Mouse (Mus musculus) hindbrain, postnatal 0 days (tissue): ENCODE measurements at regions not wholly inside any gene's neighbourhood (a gene's known extent, or its start where the extent isn't known, plus 50 kb on each side); places are given as distances from the start of the nearest gene placed in this dataset.

ENCODE experiments used
- ATAC-seq: fragments of 200-750 bp; cut with Nextera tagmentation; 2 replicates; pipeline ENCODE4 v1.8.0; 2017; ENCODE audit warnings: mild to moderate bottlenecking, moderate TSS enrichment, moderate library complexity
- DNase-seq: peaks from one replicate; pipeline ENCODE4 v3.0.0-alpha.2; 2015; ENCODE audit warnings: low spot score
- H3K27ac ChIP-seq: fragments of 300-500 bp; sonication (generic); 2 replicates; pipeline ENCODE4 v1.5.1; 2014; ENCODE audit warnings: mild to moderate bottlenecking
- H3K27me3 ChIP-seq: fragments of 300-500 bp; sonication (generic); 2 replicates; pipeline ENCODE4 v1.6.1; 2014; ENCODE audit warnings: low read length, mixed read lengths; ENCODE audit not compliant: insufficient read depth
- H3K36me3 ChIP-seq: fragments of 300-500 bp; sonication (generic); 2 replicates; pipeline ENCODE4 v1.6.1; 2014; ENCODE audit warnings: low read length, mixed read lengths; ENCODE audit not compliant: insufficient read depth
- H3K4me1 ChIP-seq: fragments of 300-500 bp; sonication (generic); 2 replicates; pipeline ENCODE4 v1.6.1; 2014; ENCODE audit warnings: antibody characterized with exemption, low read length, mixed read lengths; ENCODE audit not compliant: insufficient read depth
- H3K4me2 ChIP-seq: fragments of 300-500 bp; sonication (generic); 2 replicates; pipeline ENCODE4 v1.6.1; 2014; ENCODE audit warnings: low read depth, mild to moderate bottlenecking, low read length, moderate library complexity, mixed read lengths
- H3K4me3 ChIP-seq: fragments of 300-500 bp; sonication (generic); 2 replicates; pipeline ENCODE4 v1.5.1; 2014; ENCODE audit warnings: low read length
- H3K9ac ChIP-seq: fragments of 300-500 bp; sonication (generic); replicated peaks from 2 replicates; pipeline ENCODE4 v1.6.1; 2014; ENCODE audit warnings: mild to moderate bottlenecking, low read length, moderate library complexity, mixed read lengths
- H3K9me3 ChIP-seq: fragments of 300-500 bp; sonication (generic); 2 replicates; pipeline ENCODE4 v1.6.1; 2016; ENCODE audit warnings: low read length, mixed read lengths
- CTCF ChIP-seq: IDR thresholded peaks from 2 replicates; pipeline ENCODE4 v1.5.1; 2016; ENCODE audit warnings: antibody characterized with exemption, control low read depth, low read depth
- WGBS: fragments of 180-500 bp; shearing (Covaris S2); extraction: QIAGEN DNeasy Blood & Tissue Kit; methylation state at CpG from one replicate; pipeline ENCODE4 v1.1.7; 2014; 5-methylcytosine and 5-hydroxymethylcytosine counted together

DNA sequence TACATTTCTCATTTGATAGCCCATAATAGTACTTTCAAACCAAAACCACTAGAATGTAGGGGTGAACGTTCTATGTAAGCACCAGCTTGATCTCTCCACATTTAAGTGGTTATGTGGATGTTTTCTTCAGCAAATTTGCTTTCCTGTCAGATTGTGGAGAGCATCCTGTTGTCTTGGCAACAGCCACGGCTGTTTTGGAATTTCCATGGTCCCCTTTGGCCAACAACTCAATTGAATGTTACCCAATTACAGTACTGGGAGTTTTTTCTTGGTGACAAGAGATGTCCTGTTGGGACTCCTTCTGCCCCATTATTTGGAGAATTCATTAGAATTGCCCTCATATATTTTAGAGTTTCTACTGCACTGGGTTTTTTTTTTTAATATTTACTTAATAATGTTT lies 503.2 kb downstream of the Ndufa4 start:
- Histone ChIP-seq H3K9ac (no peak overlapping the region), H3K4me2 (no peak overlapping the region), H3K27me3 (no peaks in the 10 kb centered on the region), H3K4me1 (no peaks in the 10 kb centered on the region), H3K4me3 (no peak overlapping the region), H3K27ac (no peak overlapping the region), H3K9me3 (no peaks in the 10 kb centered on the region), H3K36me3 (no peaks in the 10 kb centered on the region)
- ATAC-seq: peak; percentile 53; the same call in 1 of the 2 replicates
- 30% methylated on average over 2 of the region's 2 CpGs for WGBS
- TF ChIP-seq CTCF: no peak
- DNase-seq: peak; percentile 65

DNA sequence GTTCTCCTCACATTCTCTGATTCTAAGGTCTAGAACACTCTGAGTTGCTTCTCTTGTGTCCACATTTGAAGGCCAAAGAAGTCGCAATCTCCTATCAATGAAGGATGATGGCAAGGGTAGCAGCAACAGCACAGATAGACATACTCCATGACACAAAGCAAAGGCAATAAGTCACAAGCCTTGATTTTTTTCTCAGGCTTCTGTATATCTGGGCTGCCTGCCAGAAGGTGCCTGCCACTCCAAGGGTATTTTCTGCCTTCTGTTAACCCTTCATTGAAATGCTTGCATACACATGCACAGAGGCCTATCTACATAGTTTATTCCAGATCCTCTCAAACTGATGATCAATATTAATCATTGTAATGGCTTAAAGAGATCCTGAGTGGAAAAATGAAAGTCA lies 548.2 kb downstream of the Ndufa4 start:
- Histone ChIP-seq H3K4me1 (no peaks in the 10 kb centered on the region), H3K27me3 (no peaks in the 10 kb centered on the region), H3K9me3 (no peaks in the 10 kb centered on the region), H3K27ac (no peak overlapping the region), H3K4me3 (no peak overlapping the region), H3K9ac (no peak overlapping the region), H3K4me2 (no peak overlapping the region), H3K36me3 (no peaks in the 10 kb centered on the region)
- ATAC-seq (no peak), DNase-seq (peak; percentile 26)
- TF ChIP-seq CTCF: no peak
- 73% methylated on average over 1 of the region's 1 CpGs for WGBS

DNA sequence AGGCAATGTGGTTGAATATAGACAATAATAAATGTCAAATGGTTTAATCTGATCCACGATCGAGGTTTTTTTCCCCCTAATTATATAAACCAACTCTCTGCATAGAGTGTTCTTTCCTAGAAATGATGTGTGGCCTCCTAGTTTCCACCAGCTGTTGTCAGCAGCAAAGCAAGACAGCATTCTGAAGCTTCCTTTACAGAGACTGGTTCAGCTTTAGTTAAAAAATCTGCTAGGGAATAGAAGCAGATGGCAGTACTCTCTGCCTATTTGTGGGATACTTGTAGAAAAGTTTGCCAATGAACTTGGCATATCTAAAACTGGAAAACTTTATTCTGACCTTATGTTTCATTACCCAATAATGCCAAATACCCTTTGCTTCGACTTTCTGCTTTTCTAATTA lies 553.7 kb downstream of the Ndufa4 start:
- H3K36me3 ChIP-seq: no peaks in the 10 kb centered on the region
- H3K27me3 ChIP-seq: no peaks in the 10 kb centered on the region
- no peak for ATAC-seq
- WGBS: 69% methylated on average over 3 of the region's 3 CpGs
- H3K4me3 ChIP-seq: no peak overlapping the region
- H3K4me1 ChIP-seq: no peaks in the 10 kb centered on the region
- DNase-seq: no peak
- H3K9ac ChIP-seq: no peak overlapping the region
- no peak overlapping the region for H3K27ac ChIP-seq
- no peak for TF ChIP-seq CTCF
- no peaks in the 10 kb centered on the region for H3K9me3 ChIP-seq
- no peak overlapping the region for H3K4me2 ChIP-seq

DNA sequence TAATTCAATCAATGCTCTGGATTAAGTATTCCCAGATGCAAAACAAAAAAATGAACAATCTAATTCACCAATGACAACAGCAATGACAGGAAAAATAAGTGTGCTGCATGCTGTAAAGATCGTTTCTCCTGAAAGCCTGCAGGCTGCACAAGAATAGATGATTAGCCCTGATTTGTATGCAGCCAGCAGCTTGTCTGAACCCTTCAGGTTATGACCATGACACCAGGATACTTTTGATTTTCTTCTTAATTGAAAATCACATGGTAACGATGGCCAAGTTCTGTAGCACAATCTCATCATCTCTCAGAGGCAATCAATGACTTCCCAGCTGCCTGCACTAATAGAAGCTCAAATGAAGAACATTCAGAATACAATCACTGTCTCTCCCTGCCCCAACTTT lies 573.2 kb downstream of the Ndufa4 start:
- Histone ChIP-seq H3K9me3 (no peaks in the 10 kb centered on the region), H3K27me3 (no peaks in the 10 kb centered on the region), H3K4me3 (no peak overlapping the region), H3K36me3 (no peaks in the 10 kb centered on the region), H3K27ac (no peak overlapping the region), H3K4me1 (no peaks in the 10 kb centered on the region), H3K9ac (no peak overlapping the region), H3K4me2 (no peak overlapping the region)
- DNase-seq (no peak), ATAC-seq (no peak)
- 13% methylated on average over 2 of the region's 2 CpGs for WGBS
- TF ChIP-seq CTCF: no peak

DNA sequence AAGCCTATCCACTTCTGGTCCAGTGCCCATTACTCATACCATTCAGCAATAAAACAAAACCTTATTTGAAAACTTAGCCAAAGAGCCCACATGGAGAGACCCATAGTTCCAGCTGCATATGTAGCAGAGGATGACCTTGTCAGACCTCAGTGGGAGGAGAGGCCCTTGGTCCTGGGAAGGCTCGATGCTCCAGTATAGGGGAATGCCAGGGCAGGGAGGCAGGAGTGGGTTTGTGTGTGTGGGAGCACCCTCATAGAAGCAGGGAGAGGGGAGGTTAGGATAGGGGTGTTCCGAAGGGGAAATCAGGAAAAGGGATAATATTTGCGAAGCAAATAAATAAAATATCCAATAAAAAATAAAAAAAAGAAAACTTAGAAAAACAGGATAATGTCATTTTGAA lies 593.6 kb downstream of the Ndufa4 start:
- no peaks in the 10 kb centered on the region for H3K4me1 ChIP-seq

DNA sequence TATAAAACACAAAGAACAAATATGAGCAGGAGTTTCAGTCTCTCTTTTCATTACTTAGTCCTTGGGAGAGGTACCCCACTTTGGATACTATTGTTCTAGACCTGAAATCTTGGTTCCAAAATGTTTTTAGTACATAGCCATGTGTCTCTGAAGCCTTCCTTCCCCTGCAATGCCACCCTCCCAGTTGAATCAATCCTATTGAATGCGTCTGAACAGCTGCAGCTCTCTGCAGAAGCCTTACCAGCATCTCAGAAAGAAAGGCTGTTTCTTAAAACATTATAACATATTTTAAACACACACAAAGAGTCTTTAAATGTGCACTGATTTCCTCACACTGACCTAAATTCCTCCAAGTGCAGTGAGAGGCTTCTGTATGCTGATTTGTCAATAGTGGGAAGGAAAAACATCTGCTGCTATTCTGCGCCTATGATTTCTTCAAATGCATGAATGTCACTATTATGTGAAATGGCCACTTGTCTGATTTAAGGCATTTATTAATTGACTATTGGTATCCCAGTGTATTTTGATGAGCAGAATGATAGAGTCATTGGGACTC lies 601.2 kb downstream of the Ndufa4 start:
- H3K27me3 ChIP-seq: no peaks in the 10 kb centered on the region
- 82% methylated on average over 2 of the region's 2 CpGs for WGBS
- no peak overlapping the region for H3K4me3 ChIP-seq
- no peak overlapping the region for H3K4me2 ChIP-seq
- TF ChIP-seq CTCF: no peak
- H3K9me3 ChIP-seq: no peaks in the 10 kb centered on the region
- H3K27ac ChIP-seq: no peak overlapping the region
- DNase-seq: no peak
- no peaks in the 10 kb centered on the region for H3K4me1 ChIP-seq
- H3K9ac ChIP-seq: no peak overlapping the region
- H3K36me3 ChIP-seq: no peaks in the 10 kb centered on the region
- no peak for ATAC-seq

More for the DNA sequence above, 593.6 kb downstream of the Ndufa4 start:
- TF ChIP-seq CTCF: no peak
- H3K4me2 ChIP-seq: no peak overlapping the region
- DNase-seq (no peak), ATAC-seq (no peak)
- H3K36me3 ChIP-seq: no peaks in the 10 kb centered on the region
- no peak overlapping the region for H3K9ac ChIP-seq
- WGBS: 73% methylated on average over 3 of the region's 3 CpGs
- H3K27ac ChIP-seq: no peak overlapping the region
- no peak overlapping the region for H3K4me3 ChIP-seq
- no peaks in the 10 kb centered on the region for H3K9me3 ChIP-seq
- H3K27me3 ChIP-seq: no peaks in the 10 kb centered on the region

DNA sequence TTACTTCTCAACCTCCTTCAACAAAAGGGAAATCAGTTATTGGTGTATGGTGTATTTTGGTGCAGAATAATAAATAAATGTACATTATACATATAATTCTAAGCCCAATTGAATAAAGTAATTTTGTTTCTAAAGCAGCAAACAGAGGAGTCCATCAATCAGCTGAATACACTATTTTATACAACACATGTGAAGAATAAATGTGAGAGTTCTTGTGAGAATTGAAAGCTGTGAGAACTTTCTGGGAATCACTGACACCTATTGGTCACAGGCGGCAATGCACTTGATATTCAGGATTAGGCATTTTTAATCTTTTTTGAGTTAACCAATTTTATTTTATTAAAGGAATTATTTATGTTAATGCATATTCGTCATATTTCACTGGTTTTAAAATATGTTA lies 623.3 kb downstream of the Ndufa4 start:
- TF ChIP-seq CTCF: peak; percentile 79
- Histone ChIP-seq H3K9ac (no peak overlapping the region), H3K9me3 (no peaks in the 10 kb centered on the region), H3K4me3 (no peak overlapping the region), H3K27ac (no peak overlapping the region), H3K36me3 (no peaks in the 10 kb centered on the region), H3K4me2 (no peak overlapping the region), H3K27me3 (no peaks in the 10 kb centered on the region), H3K4me1 (no peaks in the 10 kb centered on the region)
- 1% methylated on average over 2 of the region's 2 CpGs for WGBS
- DNase-seq (peak; percentile 70), ATAC-seq (no peak)
